Mouse (Mus musculus) stomach, postnatal 0 days (tissue): Measurements from ENCODE around the gene Traf1.

ENCODE experiments used
- CTCF ChIP-seq: IDR thresholded peaks from 2 replicates; pipeline ENCODE4 v1.5.1; 2016; ENCODE audit warnings: antibody characterized with exemption, low read depth, mild to moderate bottlenecking, moderate library complexity
- EP300 ChIP-seq: optimal IDR thresholded peaks from 2 replicates; pipeline ENCODE3; 2016; ENCODE audit warnings: antibody characterized with exemption

DNA sequence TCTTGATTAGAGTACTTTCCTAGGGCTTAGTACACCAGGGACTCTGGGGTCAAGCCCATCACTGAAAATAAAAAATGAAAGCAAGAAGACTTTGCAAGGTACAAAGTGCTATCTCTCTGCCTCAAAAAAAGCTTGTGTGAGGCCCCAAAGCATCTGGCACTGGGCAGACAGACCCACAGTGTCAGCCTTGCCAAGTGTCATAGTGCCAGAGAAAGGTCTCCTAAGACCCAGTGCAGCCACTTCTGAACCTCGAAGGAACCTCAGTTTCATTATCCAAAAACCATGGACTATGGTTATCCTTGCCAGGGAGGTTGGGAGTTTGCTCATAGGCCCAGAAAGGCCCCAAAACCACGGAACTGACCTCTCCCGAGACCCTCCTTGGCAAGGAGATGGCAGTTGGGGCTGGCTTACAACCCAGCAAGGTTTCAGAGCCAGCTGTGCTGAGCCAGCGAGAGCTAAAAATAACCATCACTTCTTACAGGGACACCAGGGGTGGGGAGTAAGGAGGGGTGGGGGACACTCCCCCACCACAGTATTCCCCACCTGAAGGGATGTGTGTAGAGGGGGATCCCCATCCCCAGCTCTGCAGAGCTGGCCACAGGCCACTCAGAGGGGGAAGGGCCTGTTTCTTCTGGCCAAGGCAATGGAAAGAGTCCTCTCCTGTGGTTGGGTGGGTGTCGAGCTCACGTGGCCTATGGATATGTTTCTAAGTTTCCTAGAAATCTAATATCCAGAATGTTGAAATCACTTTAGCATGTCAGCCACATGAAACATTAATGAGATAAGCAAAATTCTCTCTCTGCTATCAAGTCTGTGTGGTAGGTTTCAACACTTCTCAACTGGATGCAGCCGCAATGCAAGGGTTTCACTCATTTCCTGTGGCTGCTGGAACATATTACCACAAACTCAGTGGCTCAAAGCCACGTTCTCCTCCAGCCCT, 23.0 kb downstream of the Traf1 start:
- TF ChIP-seq EP300: no peak
- TF ChIP-seq CTCF: no peak
